ENCODE assay signal across 7 mouse cellular contexts in genomic region chr11:4117372-4118071, GRCm38 (mm10). TPM values are rescaled to one million over a fixed set of nuclear protein-coding genes. Genes with fewer than 3 reads are reported as not detected.
DNase-seq lines count a peak whose midpoint lies in the region; ATAC-seq lines count a peak whose summit lies in the region.

No protein-coding gene starts in this region.

- H3K9me3 ChIP-seq in forebrain, embryonic 13.5 days (replicated peaks) = no peaks in the 10 kb centered on the region
- no peaks in the 10 kb centered on the region for H3K9me3 ChIP-seq in liver, embryonic 15.5 days (replicated peaks)

- H3K36me3 ChIP-seq in forebrain, embryonic 13.5 days (ENCODE audit: poor library complexity, severe bottlenecking) = no peaks in the 10 kb centered on the region
- H3K36me3 ChIP-seq in liver, embryonic 15.5 days (replicated peaks) = no peaks in the 10 kb centered on the region

- peaks cover 23% of the 10 kb centered on the region for H3K27me3 ChIP-seq in forebrain, embryonic 13.5 days
- peaks cover 55% of the 10 kb centered on the region for H3K27me3 ChIP-seq in liver, embryonic 15.5 days

- peak; percentile 34 for DNase-seq in spleen, adult 12 weeks (ENCODE audit: low spot score)
- DNase-seq in spleen, postnatal 14 days (ENCODE audit: low spot score in 2 of 2) = no peak
- peak; percentile 69 for DNase-seq in yolk sac, embryonic 10.5 days (ENCODE audit: low spot score)
- no peak for DNase-seq in cerebellum, adult 11 months
- no peak for DNase-seq in left cerebral cortex, postnatal 10 days (ENCODE audit: extremely low spot score in 1 of 2, low spot score in 2 of 2)

- H3K27ac ChIP-seq in forebrain, embryonic 13.5 days = no peak overlapping the region
- H3K27ac ChIP-seq in liver, embryonic 15.5 days (replicated peaks) = peak overlapping the region; percentile 59

- peak overlapping the region; percentile 73 for H3K9ac ChIP-seq in forebrain, embryonic 13.5 days
- peak overlapping the region; percentile 58 for H3K9ac ChIP-seq in liver, embryonic 15.5 days

- intact Hi-C loops in left cerebral cortex, postnatal 10 days (cut with DNase I) = no loop called here

- H3K4me3 ChIP-seq in forebrain, embryonic 13.5 days = peak overlapping the region; percentile 57
- H3K4me3 ChIP-seq in liver, embryonic 15.5 days (replicated peaks) = peak overlapping the region; percentile 65

- H3K4me2 ChIP-seq in forebrain, embryonic 13.5 days = peak overlapping the region; percentile 90
- peak overlapping the region; percentile 81 for H3K4me2 ChIP-seq in liver, embryonic 15.5 days

- ATAC-seq in forebrain, embryonic 13.5 days = peak; percentile 5; the same call in 1 of the 2 replicates
- peak; percentile 56 for ATAC-seq in liver, embryonic 15.5 days (ENCODE audit: insufficient read depth)

- peaks cover 28% of the 10 kb centered on the region for H3K4me1 ChIP-seq in forebrain, embryonic 13.5 days
- peaks cover 50% of the 10 kb centered on the region for H3K4me1 ChIP-seq in liver, embryonic 15.5 days (replicated peaks)

- 26% methylated on average over 3 of the region's 3 CpGs for WGBS in forebrain, embryonic 13.5 days
- WGBS in liver, embryonic 15.5 days (ENCODE audit: insufficient replicate concordance) = 7% methylated on average over 3 of the region's 3 CpGs

RNA-seq across cellular contexts. Expression of gene Sec14l2, which starts 5.7 kb away (rescaled TPM):
- 1.5 and 2.3 TPM in 2 replicates for polyA plus RNA-seq in forebrain, embryonic 13.5 days (2015; fragmentation: Nextera tagmentation; extraction: Ambion mirVana)
- polyA plus RNA-seq in liver, embryonic 15.5 days (2015; fragmentation: Nextera tagmentation; extraction: Ambion mirVana) = 9.1 and 11.0 TPM in 2 replicates
- total RNA-seq in left cerebral cortex, postnatal 10 days (2021) = 10 to 100 TPM; 14.0 to 14.4 TPM

RNA-seq across cellular contexts. Expression of gene Rnf215, which starts 17.5 kb away (rescaled TPM):
- polyA plus RNA-seq in forebrain, embryonic 13.5 days (2015; fragmentation: Nextera tagmentation; extraction: Ambion mirVana) = 37.5 and 41.0 TPM in 2 replicates
- 5.0 and 5.9 TPM in 2 replicates for polyA plus RNA-seq in liver, embryonic 15.5 days (2015; fragmentation: Nextera tagmentation; extraction: Ambion mirVana)
- total RNA-seq in left cerebral cortex, postnatal 10 days (2021) = 10 to 100 TPM; 43.4 to 45.8 TPM

RNA-seq across cellular contexts. Expression of gene Mtfp1, which starts 22.3 kb away (rescaled TPM):
- 7.0 and 7.5 TPM in 2 replicates for polyA plus RNA-seq in forebrain, embryonic 13.5 days (2015; fragmentation: Nextera tagmentation; extraction: Ambion mirVana)
- 20.4 and 23.2 TPM in 2 replicates for polyA plus RNA-seq in liver, embryonic 15.5 days (2015; fragmentation: Nextera tagmentation; extraction: Ambion mirVana)
- 10 to 100 TPM; 59.4 to 73.7 TPM for total RNA-seq in left cerebral cortex, postnatal 10 days (2021)

RNA-seq across cellular contexts. Expression of gene Ccdc157, which starts 42.6 kb away (rescaled TPM):
- polyA plus RNA-seq in forebrain, embryonic 13.5 days (2015; fragmentation: Nextera tagmentation; extraction: Ambion mirVana) = 5.3 and 7.2 TPM in 2 replicates
- 0.47 and 0.76 TPM in 2 replicates for polyA plus RNA-seq in liver, embryonic 15.5 days (2015; fragmentation: Nextera tagmentation; extraction: Ambion mirVana)
- total RNA-seq in left cerebral cortex, postnatal 10 days (2021) = 10 to 100 TPM; 13.8 to 15.5 TPM

RNA-seq across cellular contexts. Expression of gene Sf3a1, which starts 42.6 kb away (rescaled TPM):
- polyA plus RNA-seq in forebrain, embryonic 13.5 days (2015; fragmentation: Nextera tagmentation; extraction: Ambion mirVana) = 61.2 and 66.8 TPM in 2 replicates
- 19.3 and 19.4 TPM in 2 replicates for polyA plus RNA-seq in liver, embryonic 15.5 days (2015; fragmentation: Nextera tagmentation; extraction: Ambion mirVana)
- 10 to 100 TPM; 73.9 to 75.1 TPM for total RNA-seq in left cerebral cortex, postnatal 10 days (2021)

Comparison
In these comparisons a context has a peak if more than half of its experiments do, and no peak if none do; other contexts are left out.
1. DNase-seq: peak in spleen, adult 12 weeks (single experiment) and yolk sac, embryonic 10.5 days (single experiment); none in spleen, postnatal 14 days (0 of 2), cerebellum, adult 11 months (single experiment) and left cerebral cortex, postnatal 10 days (0 of 2).